Mouse (Mus musculus) midbrain, embryonic 14.5 days (tissue): ENCODE results near the gene Pcx. TPM values are rescaled to one million over a fixed set of nuclear protein-coding genes. Genes with fewer than 3 reads are reported as not detected.
A peak's percentile ranks its signal among the peaks of the same experiment; 100 is the strongest.

Experiments used
- ATAC-seq: fragments of 200-750 bp; cut with Nextera tagmentation; 2 replicates; pipeline ENCODE4 v1.8.0; 2017; ENCODE audit warnings: moderate number of reproducible peaks, moderate library complexity; ENCODE audit not compliant: low FRiP score, low TSS enrichment
- DNase-seq: peaks from one replicate; pipeline ENCODE4 v3.0.0-alpha.2; 2015
- H3K27ac ChIP-seq: fragments of 300-500 bp; sonication (generic); replicated peaks from 2 replicates; pipeline ENCODE4 v1.5.1; 2014; ENCODE audit warnings: mild to moderate bottlenecking, low read depth, low read length, moderate library complexity
- H3K27me3 ChIP-seq: fragments of 300-500 bp; sonication (generic); 2 replicates; pipeline ENCODE4 v1.6.1; 2014; ENCODE audit warnings: low read length, control low read depth, mixed read lengths; ENCODE audit not compliant: control insufficient read depth, insufficient read depth
- H3K36me3 ChIP-seq: fragments of 300-500 bp; sonication (generic); 2 replicates; pipeline ENCODE4 v1.6.1; 2014; ENCODE audit warnings: low read length, control low read depth; ENCODE audit not compliant: control insufficient read depth, insufficient read depth
- H3K4me1 ChIP-seq: fragments of 300-500 bp; sonication (generic); 2 replicates; pipeline ENCODE4 v1.6.1; 2014; ENCODE audit warnings: mild to moderate bottlenecking, antibody characterized with exemption, low read length, control low read depth; ENCODE audit not compliant: control insufficient read depth, insufficient read depth
- H3K4me2 ChIP-seq: fragments of 300-500 bp; sonication (generic); 2 replicates; pipeline ENCODE4 v1.6.1; 2014; ENCODE audit warnings: mild to moderate bottlenecking, low read length, moderate library complexity
- H3K4me3 ChIP-seq: fragments of 300-500 bp; sonication (generic); replicated peaks from 2 replicates; pipeline ENCODE4 v1.5.1; 2014; ENCODE audit warnings: low read depth, low read length
- H3K9ac ChIP-seq: fragments of 300-500 bp; sonication (generic); replicated peaks from 2 replicates; pipeline ENCODE4 v1.6.1; 2014; ENCODE audit warnings: mild to moderate bottlenecking, low read length, moderate library complexity
- H3K9me3 ChIP-seq: fragments of 300-500 bp; sonication (generic); 2 replicates; pipeline ENCODE4 v1.6.1; 2016; ENCODE audit warnings: low read length, control low read depth, mixed read lengths; ENCODE audit not compliant: control insufficient read depth
- WGBS: fragments of 180-500 bp; shearing (Covaris S2); extraction: QIAGEN DNeasy Blood & Tissue Kit; methylation state at CpG from one replicate; pipeline ENCODE4 v1.1.7; 2014; 5-methylcytosine and 5-hydroxymethylcytosine counted together
- polyA plus RNA-seq: library from polyadenylated mRNA; unstranded; fragments of >200 nt; fragmentation: Nextera tagmentation; extraction: Ambion mirVana; gene quantifications from 2 replicates; pipeline ENCODE4 v1.2.1, GENCODE M21; 2014

Pcx gene
- polyA plus RNA-seq, 1 experiment from 2014 or later: 20.5 TPM

- no peaks in the 10 kb centered on the region for H3K36me3 ChIP-seq
- peaks cover 6% of the 10 kb centered on the region for H3K4me1 ChIP-seq
- H3K4me2 ChIP-seq: no peak overlapping the region
- H3K4me3 ChIP-seq: no peak overlapping the region
- H3K27me3 ChIP-seq: no peaks in the 10 kb centered on the region
- ATAC-seq (no peak), DNase-seq (no peak)
- H3K27ac ChIP-seq: no peak overlapping the region
- no peaks in the 10 kb centered on the region for H3K9me3 ChIP-seq
- H3K9ac ChIP-seq: no peak overlapping the region
Observed at GRCm38 (mm10) chr19:4554248-4554647, 44.0 kb downstream of the Pcx start.

DNA sequence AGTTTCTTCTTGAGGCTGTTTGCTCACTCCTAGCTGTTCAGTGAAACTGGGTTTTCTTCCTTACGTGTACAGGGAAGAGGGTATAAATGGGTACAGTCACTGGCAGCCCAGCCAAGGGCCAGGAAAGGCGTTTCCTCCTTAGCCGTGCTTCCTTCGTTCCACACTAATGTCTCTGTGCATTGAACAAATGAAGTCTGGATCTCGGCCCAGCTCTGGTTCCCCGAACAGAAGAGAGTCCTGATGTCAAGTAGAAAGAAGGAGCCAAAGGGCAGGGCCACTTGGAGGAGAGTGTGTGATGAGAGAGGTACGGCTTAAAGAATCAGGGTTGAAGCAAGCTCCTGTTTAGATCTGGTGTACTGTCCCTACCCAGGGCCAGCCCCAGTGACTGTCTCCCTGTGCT, 44.8 kb downstream of the Pcx start:
- H3K9me3 ChIP-seq: no peaks in the 10 kb centered on the region
- DNase-seq: no peak
- 84% methylated on average over 7 of the region's 7 CpGs for WGBS

GRCm38 (mm10) chr19:4556787-4557186, 46.5 kb downstream of the Pcx start:
- no peak for DNase-seq
- peaks cover 10% of the 10 kb centered on the region for H3K4me1 ChIP-seq
- no peaks in the 10 kb centered on the region for H3K9me3 ChIP-seq
- ATAC-seq: no peak
- no peak overlapping the region for H3K4me3 ChIP-seq
- no peak overlapping the region for H3K4me2 ChIP-seq
- no peak overlapping the region for H3K9ac ChIP-seq
- no peak overlapping the region for H3K27ac ChIP-seq
- H3K27me3 ChIP-seq: no peaks in the 10 kb centered on the region
- no peaks in the 10 kb centered on the region for H3K36me3 ChIP-seq
- WGBS: 97% methylated on average over 2 of the region's 2 CpGs

More for the DNA sequence above, 44.8 kb downstream of the Pcx start:
- H3K4me1 ChIP-seq: peaks cover 10% of the 10 kb centered on the region
- H3K27me3 ChIP-seq: no peaks in the 10 kb centered on the region
- no peak for ATAC-seq
- no peak overlapping the region for H3K4me3 ChIP-seq
- no peak overlapping the region for H3K27ac ChIP-seq
- no peak overlapping the region for H3K4me2 ChIP-seq
- no peaks in the 10 kb centered on the region for H3K36me3 ChIP-seq
- no peak overlapping the region for H3K9ac ChIP-seq

DNA sequence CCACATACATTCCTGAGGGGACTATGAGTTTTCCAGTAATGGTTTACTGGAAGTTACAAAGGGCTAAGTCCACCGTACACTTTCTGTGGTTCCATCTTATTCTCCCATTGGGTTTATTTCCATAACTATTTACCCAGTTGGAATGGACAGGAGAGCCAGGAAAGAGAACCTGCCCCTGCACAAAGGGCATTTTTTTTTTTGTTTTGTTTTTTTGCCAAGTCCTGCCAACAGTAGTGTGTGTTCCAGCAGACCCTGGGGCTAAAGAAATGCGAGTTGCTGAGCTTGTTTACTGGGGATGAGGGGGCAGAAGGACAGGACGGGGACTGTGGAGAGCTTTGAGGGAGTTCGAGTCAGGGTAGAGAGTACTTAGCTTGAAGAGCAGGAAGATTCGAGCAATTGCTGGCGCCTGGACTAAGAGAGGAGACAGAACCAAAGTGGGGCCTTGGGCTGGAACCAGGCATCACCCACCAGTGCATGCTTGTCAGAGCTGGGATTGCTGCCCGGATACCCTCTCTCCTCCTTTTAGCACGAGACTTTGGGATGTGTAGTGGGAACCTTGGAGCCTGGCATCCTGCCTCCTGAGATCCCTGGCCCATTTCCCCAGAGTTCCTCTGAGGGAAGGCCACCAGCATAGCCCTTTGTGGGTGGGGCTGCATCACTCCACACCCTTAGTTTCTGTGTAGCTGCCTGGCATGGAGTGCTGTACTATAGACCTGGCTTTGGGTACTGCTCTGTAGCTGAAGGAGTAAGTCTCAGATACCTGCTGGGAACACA, 47.7 kb downstream of the Pcx start:
- H3K9me3 ChIP-seq: no peaks in the 10 kb centered on the region
- no peaks in the 10 kb centered on the region for H3K36me3 ChIP-seq
- WGBS: 51% methylated on average over 8 of the region's 8 CpGs
- H3K27me3 ChIP-seq: no peaks in the 10 kb centered on the region
- H3K9ac ChIP-seq: no peak overlapping the region
- H3K4me2 ChIP-seq: no peak overlapping the region
- H3K4me3 ChIP-seq: no peak overlapping the region
- peak overlapping the region; percentile 52 for H3K27ac ChIP-seq
- 0 out of 2 replicates have a peak, but pooled peaks have one; percentile 53 for ATAC-seq
- DNase-seq: peak; percentile 61
- peaks cover 10% of the 10 kb centered on the region for H3K4me1 ChIP-seq

DNA sequence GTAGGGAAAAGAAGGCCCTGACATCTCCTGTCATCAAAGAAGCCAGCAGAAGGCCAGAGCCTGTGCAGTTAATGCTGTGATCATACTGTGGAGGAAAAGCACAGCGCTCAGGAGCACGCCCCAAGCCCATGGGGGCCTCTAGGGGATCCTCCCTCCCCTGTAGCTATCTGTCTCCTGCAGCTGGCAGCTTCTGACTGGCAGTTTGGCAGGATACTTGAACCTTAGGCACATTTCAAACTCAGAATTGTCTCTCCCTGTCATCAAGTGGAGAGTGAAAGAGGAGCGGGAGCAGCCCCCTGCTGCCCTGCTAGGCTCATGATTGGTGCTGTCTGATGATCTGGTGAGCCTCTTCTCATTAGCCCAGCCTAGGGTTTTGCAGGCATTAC, 48.3 kb downstream of the Pcx start:
- DNase-seq (no peak), ATAC-seq (no peak)
- no peak overlapping the region for H3K4me3 ChIP-seq
- no peaks in the 10 kb centered on the region for H3K9me3 ChIP-seq
- peaks cover 10% of the 10 kb centered on the region for H3K4me1 ChIP-seq
- no peak overlapping the region for H3K4me2 ChIP-seq
- 61% methylated on average over 3 of the region's 3 CpGs for WGBS
- no peak overlapping the region for H3K9ac ChIP-seq
- peak overlapping the region; percentile 52 for H3K27ac ChIP-seq
- no peaks in the 10 kb centered on the region for H3K36me3 ChIP-seq
- H3K27me3 ChIP-seq: no peaks in the 10 kb centered on the region

DNA sequence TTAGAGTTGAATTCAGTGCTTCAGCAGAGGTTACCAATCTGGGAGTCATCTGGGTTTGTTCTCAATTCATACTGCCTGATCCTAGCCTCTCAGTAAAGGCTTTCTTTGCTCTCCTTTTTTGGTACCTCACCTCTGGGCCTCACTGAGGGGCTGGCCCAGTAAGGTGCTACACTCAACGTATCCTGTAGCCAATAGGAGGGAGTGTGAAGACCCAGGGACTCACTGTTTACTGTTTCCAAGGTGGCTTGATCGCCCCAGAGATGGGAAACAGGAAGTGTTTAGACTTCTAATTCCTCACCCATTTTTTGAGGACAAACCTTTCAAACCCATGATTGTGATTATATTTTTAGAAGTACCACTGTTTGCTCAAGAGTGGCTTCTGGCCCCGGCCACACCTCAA, 48.7 kb downstream of the Pcx start:
- Histone ChIP-seq H3K4me2 (no peak overlapping the region), H3K9me3 (no peaks in the 10 kb centered on the region), H3K27me3 (no peaks in the 10 kb centered on the region), H3K36me3 (no peaks in the 10 kb centered on the region), H3K4me3 (no peak overlapping the region), H3K4me1 (peaks cover 10% of the 10 kb centered on the region), H3K27ac (peak overlapping the region; percentile 52; the same call in 1 of the 2 replicates), H3K9ac (no peak overlapping the region)
- 73% methylated on average over 3 of the region's 3 CpGs for WGBS
- no peak for ATAC-seq
- no peak for DNase-seq

DNA sequence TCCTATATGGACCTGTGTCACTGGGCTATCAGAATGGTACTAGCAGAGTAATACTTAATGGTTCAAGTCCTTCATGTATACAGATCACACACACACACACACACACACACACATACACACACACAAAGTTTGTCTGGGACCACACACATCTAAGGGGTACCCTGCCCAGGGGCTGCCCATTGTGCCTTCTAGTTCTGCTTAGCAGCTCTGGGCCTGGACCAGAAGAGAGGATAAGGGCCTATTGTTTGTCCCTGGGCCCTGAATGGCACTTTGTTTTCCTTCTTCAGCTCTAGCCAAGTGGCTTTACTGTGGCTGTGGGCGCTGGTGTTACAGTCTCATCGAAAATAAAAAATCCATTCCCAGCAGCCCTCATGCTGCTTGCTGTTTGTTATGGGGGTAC, 49.3 kb downstream of the Pcx start:
- H3K27me3 ChIP-seq: no peaks in the 10 kb centered on the region
- H3K36me3 ChIP-seq: no peaks in the 10 kb centered on the region
- H3K9ac ChIP-seq: no peak overlapping the region
- ATAC-seq: no peak
- H3K9me3 ChIP-seq: no peaks in the 10 kb centered on the region
- no peak overlapping the region; the same call in 1 of the 2 replicates for H3K27ac ChIP-seq
- H3K4me1 ChIP-seq: peaks cover 10% of the 10 kb centered on the region
- no peak overlapping the region for H3K4me3 ChIP-seq
- DNase-seq: peak; percentile 51
- 50% methylated on average over 2 of the region's 2 CpGs for WGBS
- no peak overlapping the region for H3K4me2 ChIP-seq

DNA sequence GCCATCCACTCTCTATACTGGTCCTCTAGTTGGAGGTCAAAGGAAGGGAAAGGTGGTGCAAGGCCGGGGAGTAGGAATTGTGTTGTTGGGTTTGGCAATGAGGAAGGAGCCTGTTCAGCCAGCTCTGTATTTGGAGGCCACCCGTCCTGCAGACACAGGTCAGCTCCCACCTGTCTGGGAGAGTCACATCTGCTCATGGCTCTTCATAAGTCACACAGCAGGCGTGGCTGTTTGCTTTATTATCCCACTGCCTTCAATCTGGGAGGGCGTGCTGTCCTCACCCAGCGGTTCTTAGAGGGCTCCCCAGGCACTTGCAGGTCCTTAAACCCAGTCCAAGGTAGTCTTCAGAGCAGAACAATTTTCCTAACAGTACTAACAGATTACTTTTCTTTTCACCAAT, 49.9 kb downstream of the Pcx start:
- DNase-seq: no peak
- 83% methylated on average over 5 of the region's 5 CpGs for WGBS
- no peak overlapping the region for H3K4me2 ChIP-seq
- no peak overlapping the region for H3K9ac ChIP-seq
- H3K4me3 ChIP-seq: no peak overlapping the region
- H3K27me3 ChIP-seq: no peaks in the 10 kb centered on the region
- H3K9me3 ChIP-seq: no peaks in the 10 kb centered on the region
- no peaks in the 10 kb centered on the region for H3K36me3 ChIP-seq
- no peak overlapping the region; the same call in 1 of the 2 replicates for H3K27ac ChIP-seq
- no peak for ATAC-seq
- H3K4me1 ChIP-seq: peaks cover 10% of the 10 kb centered on the region

GRCm38 (mm10) chr19:4565678-4566077, 55.4 kb downstream of the Pcx start:
- 87% methylated on average over 5 of the region's 5 CpGs for WGBS
- Histone ChIP-seq H3K9ac (no peak overlapping the region), H3K27ac (no peak overlapping the region), H3K4me1 (no peaks in the 10 kb centered on the region), H3K4me2 (no peak overlapping the region), H3K36me3 (no peaks in the 10 kb centered on the region), H3K27me3 (no peaks in the 10 kb centered on the region), H3K9me3 (no peaks in the 10 kb centered on the region), H3K4me3 (no peak overlapping the region)
- DNase-seq (no peak), ATAC-seq (no peak)
